Mouse (Mus musculus): ENCODE data around the gene Olfr464.

Olfr464 gene

GRCm38 (mm10) chr11:87920966-87921365 is at the start of gene Olfr464:
Olfr464 (minus strand) TSS chr11:87920967.
- peak; percentile 40 for DNase-seq (ENCODE audit: low read depth)

GRCm38 (mm10) chr11:87968356-87969122 is 47.8 kb upstream of the Olfr464 start:
- DNase-seq (ENCODE audit: low read depth), result peak; percentile 63

GRCm38 (mm10) chr11:87967692-87968289 is 47.0 kb upstream of the Olfr464 start:
- peak; percentile 92 for DNase-seq (ENCODE audit: low read depth)

- no peak for DNase-seq (ENCODE audit: low read depth)
Measured at GRCm38 (mm10) chr11:87966214-87966613, 45.4 kb upstream of the Olfr464 start.

- no peak for DNase-seq (ENCODE audit: low read depth)
Measured at GRCm38 (mm10) chr11:87965293-87965692, 44.5 kb upstream of the Olfr464 start.

- peak; percentile 50 for DNase-seq (ENCODE audit: low read depth)
Measured at GRCm38 (mm10) chr11:87957066-87957465, 36.3 kb upstream of the Olfr464 start.

GRCm38 (mm10) chr11:87955144-87955543 is 34.4 kb upstream of the Olfr464 start:
- peak; percentile 67 for DNase-seq (ENCODE audit: low read depth)

- DNase-seq (ENCODE audit: low read depth), result peak; percentile 25
Measured at GRCm38 (mm10) chr11:87949990-87950389, 29.2 kb upstream of the Olfr464 start.

GRCm38 (mm10) chr11:87935467-87935866 is 14.7 kb upstream of the Olfr464 start:
- no peak for DNase-seq (ENCODE audit: low read depth)

GRCm38 (mm10) chr11:87933731-87934130 is 13.0 kb upstream of the Olfr464 start:
- no peak for DNase-seq (ENCODE audit: low read depth)

- DNase-seq (ENCODE audit: low read depth), result no peak
Measured at GRCm38 (mm10) chr11:87930348-87930747, 9.6 kb upstream of the Olfr464 start.

- DNase-seq (ENCODE audit: low read depth), result no peak
Measured at GRCm38 (mm10) chr11:87920301-87920700, 466 bp downstream of the Olfr464 start.

GRCm38 (mm10) chr11:87916005-87916404 is 4.8 kb downstream of the Olfr464 start:
- DNase-seq (ENCODE audit: low read depth), result no peak

- no peak for DNase-seq (ENCODE audit: low read depth)
Measured at GRCm38 (mm10) chr11:87904331-87904730, 16.4 kb downstream of the Olfr464 start.

- no peak for DNase-seq (ENCODE audit: low read depth)
Measured at GRCm38 (mm10) chr11:87897287-87897686, 23.5 kb downstream of the Olfr464 start, which contains the start of gene Olfr463. Olfr463 (minus strand) TSS chr11:87897387.

GRCm38 (mm10) chr11:87892168-87892567 is 28.6 kb downstream of the Olfr464 start, which contains the start of gene Olfr462:
Olfr462 (minus strand) TSS chr11:87892268.
- DNase-seq (ENCODE audit: low read depth), result no peak

GRCm38 (mm10) chr11:87884856-87885255 is 35.9 kb downstream of the Olfr464 start:
- peak; percentile 22 for DNase-seq (ENCODE audit: low read depth)

- DNase-seq (ENCODE audit: low read depth), result peak; percentile 71
Measured at GRCm38 (mm10) chr11:87883493-87883892, 37.3 kb downstream of the Olfr464 start.

GRCm38 (mm10) chr11:87881714-87882113 is 39.1 kb downstream of the Olfr464 start:
- peak; percentile 51 for DNase-seq (ENCODE audit: low read depth)

GRCm38 (mm10) chr11:87879826-87880225 is 40.9 kb downstream of the Olfr464 start:
- no peak for DNase-seq (ENCODE audit: low read depth)

GRCm38 (mm10) chr11:87875436-87875835 is 45.3 kb downstream of the Olfr464 start, which contains the start of gene Epx:
Epx (minus strand) TSS chr11:87875536.
- DNase-seq (ENCODE audit: low read depth), result no peak

GRCm38 (mm10) chr11:87871766-87872165 is 49.0 kb downstream of the Olfr464 start:
- no peak for DNase-seq (ENCODE audit: low read depth)

- DNase-seq (ENCODE audit: low read depth), result no peak
Measured at GRCm38 (mm10) chr11:87870096-87870495, 50.7 kb downstream of the Olfr464 start.
